Mouse (Mus musculus): Measurements from ENCODE around the gene Olfr325.

Gene Olfr325

GRCm38 (mm10) chr11:58630401-58630800 lies 52.9 kb downstream of the Olfr325 start, which contains the start of gene Olfr323:
Gene Olfr323, minus strand, starts transcription at chr11:58630501.
- DNase-seq (ENCODE audit: low spot score): no peak
